Comparison of ENCODE assay signal across 24 mouse cellular contexts in genomic region chr9:24955641-24956040, GRCm38 (mm10).
DNase-seq lines count a peak whose midpoint lies in the region; ATAC-seq and TF ChIP-seq lines count a peak whose summit lies in the region.
"Had no signal": no experiment of that assay in that cellular context is flagged by ENCODE, and none has a peak within 500 bp of the region (broad histone marks: within the 10 kb centered on the region; RNA-seq: fewer than 3 reads in every experiment).

No protein-coding gene starts in this region.

- H3K79me2 ChIP-seq in heart, adult 2 months (replicated peaks; ENCODE audit: control insufficient read depth, insufficient read depth, low read length), result no peaks in the 10 kb centered on the region

- DNase-seq in heart, embryonic 10.5 days (ENCODE audit: low spot score), result no peak
- no peak for DNase-seq in heart, adult 2 months
- no peak for DNase-seq in heart, postnatal 10 days
- no peak for DNase-seq in heart, adult 8-10 months (ENCODE audit: low spot score)
- peak; percentile 71 for DNase-seq in midbrain, embryonic 11.5 days (ENCODE audit: low spot score, missing footprints)
- DNase-seq: adrenal gland, adult 2 months; adrenal gland, postnatal 14 days; cerebellum, adult 11 months; cerebellum, adult 8-10 months; gastrocnemius, postnatal 10 days; gastrocnemius, postnatal 36 days; kidney, adult 18-20 months; kidney, adult 9 months had no signal

- no peaks in the 10 kb centered on the region for H3K9me3 ChIP-seq in heart, embryonic 10.5 days
- H3K9me3 ChIP-seq in heart, embryonic 13.5 days, result no peaks in the 10 kb centered on the region
- no peaks in the 10 kb centered on the region for H3K9me3 ChIP-seq in heart, embryonic 16.5 days (replicated peaks; ENCODE audit: control insufficient read depth, low read length)
- H3K9me3 ChIP-seq in midbrain, embryonic 11.5 days (ENCODE audit: control insufficient read depth, low read length), result no peaks in the 10 kb centered on the region
- H3K9me3 ChIP-seq in midbrain, embryonic 15.5 days, result no peaks in the 10 kb centered on the region
- H3K9me3 ChIP-seq: forebrain, embryonic 10.5 days; forebrain, embryonic 13.5 days had no signal

- WGBS in heart, embryonic 10.5 days, result 52% methylated on average over 5 of the region's 5 CpGs
- 72% methylated on average over 5 of the region's 5 CpGs for WGBS in heart, adult 2 months
- 48% methylated on average over 5 of the region's 5 CpGs for WGBS in heart, embryonic 13.5 days
- WGBS in heart, embryonic 16.5 days, result 61% methylated on average over 5 of the region's 5 CpGs
- 58% methylated on average over 5 of the region's 5 CpGs for WGBS in midbrain, embryonic 11.5 days
- 56% methylated on average over 5 of the region's 5 CpGs for WGBS in midbrain, embryonic 15.5 days

- no peak overlapping the region for H3K4me2 ChIP-seq in heart, embryonic 13.5 days
- no peak overlapping the region for H3K4me2 ChIP-seq in heart, embryonic 16.5 days (ENCODE audit: low read depth, low read length)
- H3K4me2 ChIP-seq in midbrain, embryonic 11.5 days, result no peak overlapping the region
- no peak overlapping the region for H3K4me2 ChIP-seq in midbrain, embryonic 15.5 days
- H3K4me2 ChIP-seq: forebrain, embryonic 13.5 days; hindbrain, embryonic 14.5 days had no signal

- no peak for TF ChIP-seq POLR2A in heart, adult 2 months (IDR thresholded peaks at IDR 0.05; ENCODE audit: insufficient read depth, low read depth, low read length)

- no peaks in the 10 kb centered on the region for H3K36me3 ChIP-seq in heart, embryonic 10.5 days
- H3K36me3 ChIP-seq in heart, adult 2 months (ENCODE audit: control insufficient read depth, insufficient read depth, low read length), result no peaks in the 10 kb centered on the region
- H3K36me3 ChIP-seq in heart, embryonic 13.5 days, result no peaks in the 10 kb centered on the region
- no peaks in the 10 kb centered on the region for H3K36me3 ChIP-seq in heart, embryonic 16.5 days (ENCODE audit: control insufficient read depth, insufficient read depth)
- H3K36me3 ChIP-seq in midbrain, embryonic 11.5 days (ENCODE audit: control insufficient read depth, insufficient read depth, low read length), result no peaks in the 10 kb centered on the region
- no peaks in the 10 kb centered on the region for H3K36me3 ChIP-seq in midbrain, embryonic 15.5 days (replicated peaks)
- H3K36me3 ChIP-seq: forebrain, embryonic 10.5 days had no signal

- no peak for ATAC-seq in heart, embryonic 13.5 days (ENCODE audit: extremely low read depth, insufficient number of reproducible peaks, low FRiP score, low TSS enrichment)
- ATAC-seq in heart, embryonic 16.5 days (replicated peaks; ENCODE audit: extremely low read depth, insufficient read depth, low FRiP score), result no peak
- ATAC-seq in midbrain, embryonic 11.5 days (ENCODE audit: low FRiP score), result no peak
- no peak for ATAC-seq in midbrain, embryonic 15.5 days (replicated peaks)
- ATAC-seq: CD4-positive, CD25-positive, alpha-beta regulatory T cell, adult 4 months; forebrain, embryonic 13.5 days; forebrain, embryonic 16.5 days; hindbrain, postnatal 0 days; inflammation-experienced regulatory T-cells, adult 6 months; intestine, embryonic 16.5 days had no signal

- intact Hi-C loops in heart, adult 2 months (cut with DNase I), result no loop called here
- intact Hi-C loops in heart, postnatal 10 days (cut with DNase I), result no loop called here

- H3K4me3 ChIP-seq in heart, embryonic 10.5 days, result no peak overlapping the region
- no peak overlapping the region for H3K4me3 ChIP-seq in heart, adult 2 months
- H3K4me3 ChIP-seq in heart, embryonic 13.5 days, result no peak overlapping the region
- H3K4me3 ChIP-seq in heart, embryonic 16.5 days (ENCODE audit: low read length), result no peak overlapping the region
- H3K4me3 ChIP-seq in midbrain, embryonic 11.5 days (ENCODE audit: low read depth, low read length), result no peak overlapping the region
- no peak overlapping the region for H3K4me3 ChIP-seq in midbrain, embryonic 15.5 days
- H3K4me3 ChIP-seq: forebrain, embryonic 10.5 days; forebrain, embryonic 13.5 days had no signal

- H3K27ac ChIP-seq in heart, embryonic 10.5 days, result peak overlapping the region; percentile 76; the same call in 1 of the 2 replicates
- no peak overlapping the region for H3K27ac ChIP-seq in heart, adult 2 months
- H3K27ac ChIP-seq in heart, embryonic 13.5 days (replicated peaks), result peak overlapping the region; percentile 83
- peak overlapping the region; percentile 81 for H3K27ac ChIP-seq in heart, embryonic 16.5 days (ENCODE audit: low read length)
- H3K27ac ChIP-seq in midbrain, embryonic 11.5 days (ENCODE audit: low read depth, low read length), result no peak overlapping the region
- no peak overlapping the region for H3K27ac ChIP-seq in midbrain, embryonic 15.5 days
- H3K27ac ChIP-seq: forebrain, embryonic 10.5 days; forebrain, embryonic 13.5 days; hindbrain, embryonic 14.5 days; hindbrain, postnatal 0 days had no signal

- no peak for TF ChIP-seq CTCF in heart, adult 2 months (IDR thresholded peaks at IDR 0.05)

- H3K9ac ChIP-seq in heart, adult 2 months (ENCODE audit: low read depth, low read length), result no peak overlapping the region
- 0 out of 2 replicates have a peak overlapping the region, but pooled peaks have one; percentile 30 for H3K9ac ChIP-seq in heart, embryonic 13.5 days
- no peak overlapping the region for H3K9ac ChIP-seq in heart, embryonic 16.5 days (ENCODE audit: low read length)
- no peak overlapping the region for H3K9ac ChIP-seq in midbrain, embryonic 11.5 days (ENCODE audit: low read length)
- no peak overlapping the region for H3K9ac ChIP-seq in midbrain, embryonic 15.5 days
- H3K9ac ChIP-seq: forebrain, embryonic 13.5 days; hindbrain, embryonic 14.5 days had no signal

- TF ChIP-seq EP300 in heart, adult 2 months (IDR thresholded peaks at IDR 0.05; ENCODE audit: insufficient read depth, low read depth, low read length), result no peak

- H3K4me1 ChIP-seq in heart, embryonic 10.5 days, result peaks cover 28% of the 10 kb centered on the region
- H3K4me1 ChIP-seq in heart, adult 2 months (ENCODE audit: control insufficient read depth, insufficient read depth, low read length), result 0 out of 2 replicates have a peak, but pooled peaks cover 1% of the 10 kb centered on the region
- peaks cover 26% of the 10 kb centered on the region for H3K4me1 ChIP-seq in heart, embryonic 13.5 days
- H3K4me1 ChIP-seq in heart, embryonic 16.5 days (ENCODE audit: control insufficient read depth, insufficient read depth, low read length), result peaks cover 15% of the 10 kb centered on the region
- no peaks in the 10 kb centered on the region for H3K4me1 ChIP-seq in midbrain, embryonic 11.5 days (ENCODE audit: control insufficient read depth, insufficient read depth, low read length)
- H3K4me1 ChIP-seq in midbrain, embryonic 15.5 days, result no peaks in the 10 kb centered on the region

- H3K27me3 ChIP-seq in heart, embryonic 10.5 days (ENCODE audit: insufficient read depth, poor library complexity, severe bottlenecking), result peaks cover 5% of the 10 kb centered on the region; the same call in 1 of the 2 replicates
- H3K27me3 ChIP-seq in heart, adult 2 months (ENCODE audit: control insufficient read depth, insufficient read depth, low read length), result no peaks in the 10 kb centered on the region; the same call in 1 of the 2 replicates
- no peaks in the 10 kb centered on the region for H3K27me3 ChIP-seq in heart, embryonic 13.5 days (replicated peaks)
- H3K27me3 ChIP-seq in heart, embryonic 16.5 days (ENCODE audit: control insufficient read depth, insufficient read depth, low read length), result no peaks in the 10 kb centered on the region
- no peaks in the 10 kb centered on the region for H3K27me3 ChIP-seq in midbrain, embryonic 11.5 days (ENCODE audit: control insufficient read depth, insufficient read depth, low read length)
- no peaks in the 10 kb centered on the region for H3K27me3 ChIP-seq in midbrain, embryonic 15.5 days (replicated peaks)
- H3K27me3 ChIP-seq: forebrain, embryonic 13.5 days had no signal

Comparison
In these comparisons a context has a peak if more than half of its experiments do, and no peak if none do; other contexts are left out.
1. H3K27ac ChIP-seq: peak in heart, embryonic 10.5 days (single experiment), heart, embryonic 13.5 days (single experiment) and heart, embryonic 16.5 days (single experiment); none in heart, adult 2 months (single experiment), midbrain, embryonic 11.5 days (single experiment) and midbrain, embryonic 15.5 days (single experiment).